Mouse (Mus musculus): ENCODE data around the gene Gm17334. TPM values are rescaled to one million over a fixed set of nuclear protein-coding genes. Genes with fewer than 3 reads are reported as not detected.
A peak's percentile ranks its signal among the peaks of the same experiment; 100 is the strongest.

Gene Gm17334
- polyA plus RNA-seq, 1 experiment from 2014 or later: 0.31 TPM

DNA sequence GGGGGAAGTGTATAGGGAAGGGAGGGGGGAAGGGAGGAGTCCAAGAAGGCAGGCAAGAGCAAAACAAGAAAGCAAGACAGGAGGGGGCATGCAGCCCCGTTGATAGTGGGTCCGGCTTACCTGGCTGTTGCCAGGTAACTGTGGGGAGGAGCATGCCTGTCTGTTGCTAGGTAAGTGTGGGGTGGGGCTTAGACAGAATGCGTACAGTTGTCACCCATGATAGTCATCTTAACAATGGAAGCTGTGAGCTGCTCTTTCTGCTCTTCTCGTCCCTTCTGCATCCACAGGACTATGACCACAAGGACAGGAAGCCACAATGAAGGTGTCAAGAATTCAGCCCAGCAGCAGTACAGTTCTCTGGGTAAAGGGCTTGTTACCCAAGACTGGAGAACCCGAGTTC, 37.2 kb upstream of the Gm17334 start:
- no peak overlapping the region for H3K9ac ChIP-seq
- no peaks in the 10 kb centered on the region for H3K9me3 ChIP-seq (replicated peaks)
- WGBS: 52% methylated on average over 5 of the region's 5 CpGs
- no peak for ATAC-seq (ENCODE audit: insufficient number of reproducible peaks, low FRiP score, low TSS enrichment, low read depth)
- H3K4me2 ChIP-seq (replicated peaks): no peak overlapping the region
- no peaks in the 10 kb centered on the region for H3K36me3 ChIP-seq
- H3K27me3 ChIP-seq: no peaks in the 10 kb centered on the region
- H3K4me1 ChIP-seq: no peaks in the 10 kb centered on the region
- no peak overlapping the region for H3K27ac ChIP-seq (replicated peaks)
- H3K4me3 ChIP-seq (replicated peaks): no peak overlapping the region

- Histone ChIP-seq H3K9me3 (replicated peaks) (no peaks in the 10 kb centered on the region), H3K4me3 (replicated peaks) (no peak overlapping the region), H3K27ac (replicated peaks) (no peak overlapping the region), H3K36me3 (no peaks in the 10 kb centered on the region), H3K27me3 (no peaks in the 10 kb centered on the region), H3K9ac (no peak overlapping the region), H3K4me2 (replicated peaks) (no peak overlapping the region), H3K4me1 (no peaks in the 10 kb centered on the region)
- ATAC-seq (ENCODE audit: insufficient number of reproducible peaks, low FRiP score, low TSS enrichment, low read depth): no peak
- 47% methylated on average over 5 of the region's 5 CpGs for WGBS
Measured at GRCm38 (mm10) chr11:53809354-53809753, 36.4 kb upstream of the Gm17334 start.

DNA sequence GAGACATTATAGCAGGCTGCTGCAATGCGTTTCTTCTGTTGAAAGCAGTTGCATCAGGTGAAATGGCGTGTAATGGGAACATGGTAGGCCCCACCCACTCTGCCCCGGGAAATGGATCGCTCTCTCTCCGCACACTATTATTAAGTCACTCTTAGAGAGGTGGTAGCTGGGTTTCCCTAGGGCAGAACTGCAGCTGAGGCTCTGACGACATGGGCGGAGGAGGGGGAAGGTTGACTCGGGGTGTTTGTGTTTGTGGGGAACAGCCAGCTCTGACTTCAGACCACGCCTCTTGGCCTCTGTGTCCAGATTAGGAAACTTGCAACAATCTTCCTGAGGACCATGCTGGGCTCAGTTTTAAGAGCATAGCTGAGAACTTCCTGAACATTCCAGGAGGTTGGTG, 32.8 kb upstream of the Gm17334 start:
- peaks cover 7% of the 10 kb centered on the region; the same call in 1 of the 2 replicates for H3K4me1 ChIP-seq
- H3K4me2 ChIP-seq (replicated peaks): no peak overlapping the region
- 51% methylated on average over 9 of the region's 9 CpGs for WGBS
- no peak overlapping the region for H3K4me3 ChIP-seq (replicated peaks)
- no peak for ATAC-seq (ENCODE audit: insufficient number of reproducible peaks, low FRiP score, low TSS enrichment, low read depth)
- no peak overlapping the region for H3K27ac ChIP-seq (replicated peaks)
- H3K9ac ChIP-seq: no peak overlapping the region
- no peaks in the 10 kb centered on the region for H3K9me3 ChIP-seq (replicated peaks)
- no peaks in the 10 kb centered on the region for H3K27me3 ChIP-seq
- no peaks in the 10 kb centered on the region for H3K36me3 ChIP-seq

GRCm38 (mm10) chr11:53804569-53805344, 31.8 kb upstream of the Gm17334 start:
- H3K4me1 ChIP-seq: peaks cover 7% of the 10 kb centered on the region; the same call in 1 of the 2 replicates
- ATAC-seq (ENCODE audit: insufficient number of reproducible peaks, low FRiP score, low TSS enrichment, low read depth): no peak
- H3K9me3 ChIP-seq (replicated peaks): no peaks in the 10 kb centered on the region
- no peaks in the 10 kb centered on the region for H3K36me3 ChIP-seq
- H3K9ac ChIP-seq: no peak overlapping the region
- WGBS: 76% methylated on average over 14 of the region's 14 CpGs
- H3K4me3 ChIP-seq (replicated peaks): no peak overlapping the region
- H3K27ac ChIP-seq (replicated peaks): no peak overlapping the region
- H3K27me3 ChIP-seq: no peaks in the 10 kb centered on the region
- H3K4me2 ChIP-seq (replicated peaks): no peak overlapping the region

GRCm38 (mm10) chr11:53803494-53803893, 30.5 kb upstream of the Gm17334 start:
- H3K4me3 ChIP-seq (replicated peaks): no peak overlapping the region
- no peak overlapping the region for H3K4me2 ChIP-seq (replicated peaks)
- H3K36me3 ChIP-seq: no peaks in the 10 kb centered on the region
- no peaks in the 10 kb centered on the region for H3K9me3 ChIP-seq (replicated peaks)
- H3K4me1 ChIP-seq: peaks cover 7% of the 10 kb centered on the region; the same call in 1 of the 2 replicates
- no peaks in the 10 kb centered on the region for H3K27me3 ChIP-seq
- 82% methylated on average over 6 of the region's 6 CpGs for WGBS
- ATAC-seq (ENCODE audit: insufficient number of reproducible peaks, low FRiP score, low TSS enrichment, low read depth): no peak
- H3K27ac ChIP-seq (replicated peaks): no peak overlapping the region
- no peak overlapping the region for H3K9ac ChIP-seq

- ATAC-seq (ENCODE audit: insufficient number of reproducible peaks, low FRiP score, low TSS enrichment, low read depth): no peak
- H3K4me3 ChIP-seq (replicated peaks): no peak overlapping the region
- WGBS: 61% methylated on average over 12 of the region's 12 CpGs
- H3K4me1 ChIP-seq: peaks cover 7% of the 10 kb centered on the region; the same call in 1 of the 2 replicates
- H3K9me3 ChIP-seq (replicated peaks): no peaks in the 10 kb centered on the region
- no peaks in the 10 kb centered on the region for H3K27me3 ChIP-seq
- H3K9ac ChIP-seq: no peak overlapping the region
- no peak overlapping the region for H3K27ac ChIP-seq (replicated peaks)
- H3K36me3 ChIP-seq: no peaks in the 10 kb centered on the region
- H3K4me2 ChIP-seq (replicated peaks): no peak overlapping the region
Measured at GRCm38 (mm10) chr11:53803093-53803492, 30.1 kb upstream of the Gm17334 start.

DNA sequence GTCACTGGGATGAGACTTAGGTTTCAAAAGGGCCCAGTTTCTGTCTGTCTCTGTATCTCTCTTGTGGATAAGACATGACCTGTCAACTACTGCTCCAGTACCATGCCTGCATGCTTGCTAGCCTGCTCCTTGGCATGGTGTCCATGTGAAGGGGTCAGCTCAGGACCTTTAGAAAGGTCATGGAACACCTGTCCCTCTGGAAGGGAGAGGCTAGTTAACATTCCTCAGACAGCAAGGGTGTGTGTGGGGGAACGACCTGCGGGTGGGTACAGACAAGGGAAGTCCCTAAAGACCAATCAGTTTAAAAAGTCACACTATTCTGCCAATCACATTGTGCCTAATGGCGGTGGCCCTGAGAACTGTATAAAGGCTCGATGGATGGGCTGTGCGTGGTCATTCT, 28.0 kb upstream of the Gm17334 start:
- peaks cover 22% of the 10 kb centered on the region for H3K4me1 ChIP-seq
- H3K27me3 ChIP-seq: no peaks in the 10 kb centered on the region
- H3K9me3 ChIP-seq (replicated peaks): no peaks in the 10 kb centered on the region
- H3K36me3 ChIP-seq: no peaks in the 10 kb centered on the region
- WGBS: 81% methylated on average over 5 of the region's 5 CpGs
- H3K27ac ChIP-seq (replicated peaks): no peak overlapping the region
- no peak overlapping the region for H3K4me3 ChIP-seq (replicated peaks)
- H3K4me2 ChIP-seq (replicated peaks): no peak overlapping the region
- no peak overlapping the region for H3K9ac ChIP-seq
- no peak for ATAC-seq (ENCODE audit: insufficient number of reproducible peaks, low FRiP score, low TSS enrichment, low read depth)

- 65% methylated on average over 4 of the region's 4 CpGs for WGBS
Measured at GRCm38 (mm10) chr11:53800036-53800435, 27.0 kb upstream of the Gm17334 start.

DNA sequence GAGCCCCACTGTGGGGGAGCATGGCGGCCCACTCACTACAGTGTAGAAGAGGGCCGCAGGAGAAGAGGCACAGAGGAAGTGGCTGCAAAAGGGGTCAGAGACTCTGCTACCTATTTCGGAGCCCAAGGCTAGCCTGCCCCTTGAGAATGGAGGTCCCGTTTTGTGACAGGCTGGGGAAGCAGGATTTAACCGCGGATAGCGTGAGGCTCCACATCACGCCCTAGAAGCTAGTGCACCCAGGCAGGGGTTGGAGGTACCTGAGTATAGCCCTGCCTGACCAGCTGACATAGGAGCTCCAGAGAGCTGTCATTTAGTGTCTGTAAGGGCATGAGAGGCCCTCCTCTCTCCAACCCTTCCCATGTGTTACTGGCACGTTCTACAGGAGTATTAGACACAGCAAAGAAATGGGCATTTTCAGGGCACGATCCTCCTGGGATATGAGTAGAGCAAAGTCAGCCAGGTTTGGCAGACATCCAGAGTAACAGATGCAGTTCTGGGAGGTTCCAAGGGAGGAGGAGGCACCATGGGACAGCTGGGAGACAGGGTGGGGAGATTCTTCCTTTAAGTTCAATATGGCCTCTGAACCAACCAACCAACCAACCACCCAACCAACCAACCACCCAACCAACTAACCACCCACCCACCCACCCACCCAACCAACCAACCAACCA, 25.2 kb upstream of the Gm17334 start:
- H3K9ac ChIP-seq: no peak overlapping the region
- H3K27ac ChIP-seq (replicated peaks): no peak overlapping the region
- peaks cover 31% of the 10 kb centered on the region for H3K4me1 ChIP-seq
- H3K4me2 ChIP-seq (replicated peaks): no peak overlapping the region
- H3K9me3 ChIP-seq (replicated peaks): no peaks in the 10 kb centered on the region
- no peaks in the 10 kb centered on the region for H3K27me3 ChIP-seq
- 84% methylated on average over 10 of the region's 10 CpGs for WGBS
- H3K4me3 ChIP-seq (replicated peaks): no peak overlapping the region
- no peak; the same call in 1 of the 2 replicates for ATAC-seq (ENCODE audit: insufficient number of reproducible peaks, low FRiP score, low TSS enrichment, low read depth)
- H3K36me3 ChIP-seq: no peaks in the 10 kb centered on the region

More at GRCm38 (mm10) chr11:53800036-53800435, 27.0 kb upstream of the Gm17334 start:
- no peak overlapping the region for H3K27ac ChIP-seq (replicated peaks)
- no peak for ATAC-seq (ENCODE audit: insufficient number of reproducible peaks, low FRiP score, low TSS enrichment, low read depth)
- no peak overlapping the region for H3K9ac ChIP-seq
- peaks cover 26% of the 10 kb centered on the region for H3K4me1 ChIP-seq
- H3K36me3 ChIP-seq: no peaks in the 10 kb centered on the region
- no peaks in the 10 kb centered on the region for H3K9me3 ChIP-seq (replicated peaks)
- H3K4me3 ChIP-seq (replicated peaks): no peak overlapping the region
- H3K27me3 ChIP-seq: no peaks in the 10 kb centered on the region
- H3K4me2 ChIP-seq (replicated peaks): no peak overlapping the region

DNA sequence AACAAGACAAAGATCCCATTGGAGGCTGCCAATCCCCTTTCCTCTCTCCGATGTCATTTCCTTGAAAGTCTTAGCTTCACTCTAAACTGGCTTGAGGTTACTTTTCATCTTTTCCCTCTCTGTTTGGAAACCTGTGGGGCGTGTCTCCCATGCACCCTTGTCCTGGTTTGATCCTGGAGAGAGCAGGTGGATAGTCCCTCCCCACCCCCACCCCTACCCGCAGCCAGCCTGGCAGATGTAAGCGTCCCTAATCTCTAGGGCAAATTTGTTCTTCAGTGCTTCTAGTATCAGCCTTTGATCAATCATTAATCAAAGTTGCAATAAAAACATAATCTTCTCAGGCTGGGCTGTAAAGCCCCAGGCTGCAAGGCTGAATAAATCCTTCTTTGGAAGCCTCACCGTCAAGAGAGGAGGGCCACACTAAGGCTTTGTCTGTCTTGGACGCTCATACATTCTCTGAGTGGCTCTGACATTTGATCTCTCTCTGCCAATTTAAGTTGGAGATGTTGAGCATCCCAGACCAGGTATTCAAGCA, 24.5 kb upstream of the Gm17334 start:
- 39% methylated on average over 6 of the region's 6 CpGs for WGBS
- ATAC-seq (ENCODE audit: insufficient number of reproducible peaks, low FRiP score, low TSS enrichment, low read depth): no peak
- peaks cover 28% of the 10 kb centered on the region for H3K4me1 ChIP-seq
- no peak overlapping the region for H3K4me3 ChIP-seq (replicated peaks)
- H3K4me2 ChIP-seq (replicated peaks): no peak overlapping the region
- no peaks in the 10 kb centered on the region for H3K27me3 ChIP-seq
- H3K9me3 ChIP-seq (replicated peaks): no peaks in the 10 kb centered on the region; the same call in 1 of the 2 replicates
- H3K9ac ChIP-seq: no peak overlapping the region
- H3K27ac ChIP-seq (replicated peaks): no peak overlapping the region
- H3K36me3 ChIP-seq: no peaks in the 10 kb centered on the region

- Histone ChIP-seq H3K9me3 (replicated peaks) (no peaks in the 10 kb centered on the region; the same call in 1 of the 2 replicates), H3K4me3 (replicated peaks) (no peak overlapping the region), H3K27me3 (no peaks in the 10 kb centered on the region), H3K9ac (no peak overlapping the region), H3K36me3 (no peaks in the 10 kb centered on the region), H3K27ac (replicated peaks) (0 out of 2 replicates have a peak overlapping the region, but pooled peaks have one; percentile 1), H3K4me1 (peaks cover 28% of the 10 kb centered on the region), H3K4me2 (replicated peaks) (no peak overlapping the region)
- ATAC-seq (ENCODE audit: insufficient number of reproducible peaks, low FRiP score, low TSS enrichment, low read depth): no peak
- 54% methylated on average over 12 of the region's 12 CpGs for WGBS
Measured at GRCm38 (mm10) chr11:53796409-53797151, 23.6 kb upstream of the Gm17334 start.

Measured in embryonic facial prominence, embryonic 15.5 days (tissue).